12 mouse cellular contexts compared by ENCODE assay signal in genomic region chr15:18748574-18749246, GRCm38 (mm10).
DNase-seq lines count a peak whose midpoint lies in the region; ATAC-seq and TF ChIP-seq lines count a peak whose summit lies in the region.
"Had no signal": no experiment of that assay in that cellular context is flagged by ENCODE, and none has a peak within 500 bp of the region (broad histone marks: within the 10 kb centered on the region; RNA-seq: fewer than 3 reads in every experiment).

No protein-coding gene starts in this region.

- no peaks in the 10 kb centered on the region for H3K9me3 ChIP-seq in hindbrain, postnatal 0 days (ENCODE audit: low read length)
- H3K9me3 ChIP-seq in hindbrain, embryonic 16.5 days (ENCODE audit: control insufficient read depth, low read length), result no peaks in the 10 kb centered on the region
- H3K9me3 ChIP-seq in midbrain, embryonic 15.5 days, result no peaks in the 10 kb centered on the region

- no peak overlapping the region for H3K4me2 ChIP-seq in hindbrain, postnatal 0 days (ENCODE audit: low read depth, low read length)
- H3K4me2 ChIP-seq in hindbrain, embryonic 16.5 days (ENCODE audit: low read length), result no peak overlapping the region
- H3K4me2 ChIP-seq in midbrain, embryonic 15.5 days, result no peak overlapping the region
- H3K4me2 ChIP-seq: heart, embryonic 11.5 days had no signal

- ATAC-seq in hindbrain, postnatal 0 days, result 0 out of 2 replicates have a peak, but pooled peaks have one; percentile 51
- no peak for ATAC-seq in hindbrain, embryonic 16.5 days
- ATAC-seq in midbrain, embryonic 15.5 days (replicated peaks), result no peak
- ATAC-seq: intestine, postnatal 0 days had no signal

- H3K4me3 ChIP-seq in hindbrain, postnatal 0 days (ENCODE audit: low read length), result no peak overlapping the region
- no peak overlapping the region for H3K4me3 ChIP-seq in hindbrain, embryonic 16.5 days (ENCODE audit: low read length)
- H3K4me3 ChIP-seq in left cerebral cortex, adult 2 months, result no peak overlapping the region
- H3K4me3 ChIP-seq in midbrain, embryonic 15.5 days, result no peak overlapping the region
- no peak overlapping the region for H3K4me3 ChIP-seq in kidney, adult 2 months (ENCODE audit: insufficient read depth, low read depth, low read length)
- H3K4me3 ChIP-seq: gastrocnemius, adult 2 months had no signal

- no peak overlapping the region for H3K27ac ChIP-seq in hindbrain, postnatal 0 days
- H3K27ac ChIP-seq in hindbrain, embryonic 16.5 days (ENCODE audit: low read depth, low read length), result no peak overlapping the region
- H3K27ac ChIP-seq in left cerebral cortex, adult 2 months, result peak overlapping the region; percentile 8; the same call in 1 of the 2 replicates
- H3K27ac ChIP-seq in midbrain, embryonic 15.5 days, result no peak overlapping the region
- H3K27ac ChIP-seq in kidney, adult 2 months (ENCODE audit: insufficient read depth, low read depth, low read length), result no peak overlapping the region
- H3K27ac ChIP-seq: gastrocnemius, adult 2 months had no signal

- DNase-seq in hindbrain, postnatal 0 days (ENCODE audit: low spot score), result peak; percentile 3
- peak; percentile 70 for DNase-seq in layer of hippocampus, adult 11-12 months (ENCODE audit: low spot score)
- DNase-seq in left cerebral cortex, adult 2 months (ENCODE audit: extremely low spot score in 1 of 2, low spot score in 2 of 2), result peak in 1 of 2 experiments; percentile 24
- peak; percentile 58 for DNase-seq in telencephalon, adult 2 months (ENCODE audit: low read depth, low spot score)
- DNase-seq in cerebellum, adult 18-20 months, result no peak
- no peak for DNase-seq in kidney, adult 2 months
- DNase-seq: gastrocnemius, adult 2 months; thymus, postnatal 14 days had no signal

- no peaks in the 10 kb centered on the region for H3K4me1 ChIP-seq in hindbrain, postnatal 0 days (ENCODE audit: insufficient read depth, low read length)
- no peaks in the 10 kb centered on the region for H3K4me1 ChIP-seq in hindbrain, embryonic 16.5 days (ENCODE audit: control insufficient read depth, insufficient read depth, low read depth, low read length)
- H3K4me1 ChIP-seq in midbrain, embryonic 15.5 days, result no peaks in the 10 kb centered on the region
- H3K4me1 ChIP-seq in kidney, adult 2 months (ENCODE audit: control insufficient read depth, insufficient read depth, low read length), result no peaks in the 10 kb centered on the region

- TF ChIP-seq CTCF in hindbrain, postnatal 0 days (IDR thresholded peaks at IDR 0.05; ENCODE audit: low read depth), result no peak
- TF ChIP-seq CTCF in left cerebral cortex, adult 2 months (IDR thresholded peaks at IDR 0.05), result no peak
- TF ChIP-seq CTCF in kidney, adult 2 months (conservative IDR thresholded peaks at IDR 0.05; ENCODE audit: insufficient read depth, insufficient read length, low read depth, low read length), result no peak

- no peak for TF ChIP-seq POLR2A in kidney, adult 2 months (IDR thresholded peaks at IDR 0.05; ENCODE audit: low read depth, low read length)

- H3K27me3 ChIP-seq in hindbrain, postnatal 0 days (ENCODE audit: insufficient read depth, low read length), result no peaks in the 10 kb centered on the region
- no peaks in the 10 kb centered on the region for H3K27me3 ChIP-seq in hindbrain, embryonic 16.5 days (replicated peaks; ENCODE audit: control insufficient read depth, insufficient read depth, low read length)
- no peaks in the 10 kb centered on the region for H3K27me3 ChIP-seq in midbrain, embryonic 15.5 days (replicated peaks)
- H3K27me3 ChIP-seq in kidney, adult 2 months (replicated peaks; ENCODE audit: control insufficient read depth, insufficient read depth, low read length), result no peaks in the 10 kb centered on the region

- WGBS in hindbrain, postnatal 0 days, result 67% methylated on average over 3 of the region's 3 CpGs
- WGBS in hindbrain, embryonic 16.5 days, result 66% methylated on average over 3 of the region's 3 CpGs
- 75% methylated on average over 3 of the region's 3 CpGs for WGBS in midbrain, embryonic 15.5 days
- 36% methylated on average over 3 of the region's 3 CpGs for WGBS in kidney, adult 2 months

- no peaks in the 10 kb centered on the region for H3K36me3 ChIP-seq in hindbrain, postnatal 0 days (ENCODE audit: insufficient read depth, low read length)
- H3K36me3 ChIP-seq in hindbrain, embryonic 16.5 days (ENCODE audit: control insufficient read depth, insufficient read depth, low read length), result no peaks in the 10 kb centered on the region
- H3K36me3 ChIP-seq in midbrain, embryonic 15.5 days (replicated peaks), result no peaks in the 10 kb centered on the region
- no peaks in the 10 kb centered on the region for H3K36me3 ChIP-seq in kidney, adult 2 months (ENCODE audit: control insufficient read depth, insufficient read depth, low read length)

- intact Hi-C loops in left cerebral cortex, adult 2 months (cut with DNase I), result loop anchor here (1.0 to 10.0 kb wide), 2 partner anchors 71 to 176 kb away; no protein-coding TSS in a partner anchor

- no peak overlapping the region for H3K9ac ChIP-seq in hindbrain, postnatal 0 days (replicated peaks; ENCODE audit: low read length)
- no peak overlapping the region for H3K9ac ChIP-seq in hindbrain, embryonic 16.5 days (ENCODE audit: low read depth, low read length)
- H3K9ac ChIP-seq in midbrain, embryonic 15.5 days, result no peak overlapping the region

Comparison
In these comparisons a context has a peak if more than half of its experiments do, and no peak if none do; other contexts are left out.
1. DNase-seq: peak in hindbrain, postnatal 0 days (single experiment), layer of hippocampus, adult 11-12 months (single experiment) and telencephalon, adult 2 months (single experiment); none in cerebellum, adult 18-20 months (0 of 2) and kidney, adult 2 months (single experiment).